Mouse (Mus musculus): ENCODE measurements at regions not wholly inside any gene's neighbourhood (a gene's known extent, or its start where the extent isn't known, plus 50 kb on each side); places are given as distances from the start of the nearest gene placed in this dataset.

DNA sequence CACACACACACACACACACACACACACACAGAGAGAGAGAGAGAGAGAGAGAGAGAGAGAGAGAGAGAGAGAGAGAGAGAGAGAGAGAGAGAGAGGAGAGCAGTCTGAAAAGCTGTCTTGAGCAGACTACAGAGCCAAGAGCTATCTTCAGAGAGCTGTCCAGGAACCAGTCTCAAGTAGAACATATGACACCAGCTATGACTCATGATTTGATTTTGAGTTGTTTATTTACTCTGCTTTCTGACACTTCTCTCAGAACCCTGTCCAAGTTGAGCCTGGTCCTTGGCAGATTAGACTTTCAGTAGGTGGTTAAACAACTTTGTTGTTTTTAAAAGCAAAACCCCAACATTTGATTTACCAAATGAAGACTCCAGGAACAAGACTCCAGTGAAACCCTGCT, 420.8 kb upstream of the Lcorl start:
- Histone ChIP-seq H3K4me2 (ENCODE audit: low read length) (no peak overlapping the region), H3K4me1 (ENCODE audit: control insufficient read depth, insufficient read depth, low read depth, low read length) (no peaks in the 10 kb centered on the region)
- ATAC-seq: no peak

DNA sequence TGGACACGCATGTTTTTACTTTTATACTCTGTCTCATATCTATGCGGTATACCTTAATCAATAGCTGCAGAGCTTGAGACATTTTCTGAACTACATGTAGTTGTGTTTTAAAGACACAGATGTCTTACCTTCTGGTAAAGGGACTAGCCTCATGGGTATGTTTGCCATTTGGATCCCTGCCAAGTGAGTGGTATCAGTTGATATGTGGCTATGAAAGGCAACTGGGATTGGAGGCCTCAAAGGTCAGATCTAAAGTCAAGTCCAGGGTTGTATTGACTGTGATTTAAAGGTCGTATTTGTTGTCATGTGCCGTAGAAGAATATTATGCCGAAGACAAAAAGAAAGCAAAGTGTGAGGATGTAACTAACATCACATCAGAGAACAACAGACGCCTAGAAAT, 399.3 kb upstream of the Lcorl start:
- no peak for ATAC-seq
- no peaks in the 10 kb centered on the region for H3K9me3 ChIP-seq (ENCODE audit: control insufficient read depth, low read length)
- H3K4me3 ChIP-seq (ENCODE audit: low read length): no peak overlapping the region
- H3K9ac ChIP-seq (ENCODE audit: low read depth, low read length): no peak overlapping the region
- no peaks in the 10 kb centered on the region for H3K36me3 ChIP-seq (ENCODE audit: control insufficient read depth, insufficient read depth, low read length)
- H3K4me1 ChIP-seq (ENCODE audit: control insufficient read depth, insufficient read depth, low read depth, low read length): no peaks in the 10 kb centered on the region
- no peak overlapping the region for H3K27ac ChIP-seq (ENCODE audit: low read depth, low read length)
- 88% methylated on average over 6 of the region's 6 CpGs for WGBS
- no peak overlapping the region for H3K4me2 ChIP-seq (ENCODE audit: low read length)
- no peaks in the 10 kb centered on the region for H3K27me3 ChIP-seq (replicated peaks; ENCODE audit: control insufficient read depth, insufficient read depth, low read length)

More for the DNA sequence above, 420.8 kb upstream of the Lcorl start:
- no peaks in the 10 kb centered on the region for H3K9me3 ChIP-seq (ENCODE audit: control insufficient read depth, low read length)
- H3K27ac ChIP-seq (ENCODE audit: low read depth, low read length): no peak overlapping the region
- no peaks in the 10 kb centered on the region for H3K27me3 ChIP-seq (replicated peaks; ENCODE audit: control insufficient read depth, insufficient read depth, low read length)
- H3K9ac ChIP-seq (ENCODE audit: low read depth, low read length): no peak overlapping the region
- H3K36me3 ChIP-seq (ENCODE audit: control insufficient read depth, insufficient read depth, low read length): no peaks in the 10 kb centered on the region
- H3K4me3 ChIP-seq (ENCODE audit: low read length): no peak overlapping the region

DNA sequence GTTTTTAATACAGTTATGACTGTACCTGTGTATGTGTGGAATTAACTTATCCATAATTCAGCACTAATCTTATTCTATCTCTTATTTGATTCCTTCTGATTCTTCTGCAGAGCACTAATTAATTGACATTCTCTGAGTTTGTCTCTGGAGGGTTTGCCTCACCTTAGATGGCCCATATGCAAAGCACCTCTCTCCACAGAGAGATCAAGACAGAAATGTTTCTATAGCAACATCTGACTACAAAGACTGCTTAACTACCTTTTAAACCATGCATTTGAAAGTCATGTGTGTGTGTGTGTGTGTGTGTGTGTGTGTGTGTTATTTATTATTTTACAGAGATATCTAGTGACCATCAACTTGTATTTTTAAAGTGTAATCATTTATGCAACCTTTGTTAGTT, 396.5 kb upstream of the Lcorl start:
- Histone ChIP-seq H3K4me1 (ENCODE audit: control insufficient read depth, insufficient read depth, low read depth, low read length) (no peaks in the 10 kb centered on the region), H3K9ac (ENCODE audit: low read depth, low read length) (no peak overlapping the region), H3K4me3 (ENCODE audit: low read length) (no peak overlapping the region), H3K4me2 (ENCODE audit: low read length) (no peak overlapping the region), H3K9me3 (ENCODE audit: control insufficient read depth, low read length) (no peaks in the 10 kb centered on the region), H3K27ac (ENCODE audit: low read depth, low read length) (no peak overlapping the region), H3K36me3 (ENCODE audit: control insufficient read depth, insufficient read depth, low read length) (no peaks in the 10 kb centered on the region), H3K27me3 (replicated peaks; ENCODE audit: control insufficient read depth, insufficient read depth, low read length) (no peaks in the 10 kb centered on the region)
- no peak for ATAC-seq

DNA sequence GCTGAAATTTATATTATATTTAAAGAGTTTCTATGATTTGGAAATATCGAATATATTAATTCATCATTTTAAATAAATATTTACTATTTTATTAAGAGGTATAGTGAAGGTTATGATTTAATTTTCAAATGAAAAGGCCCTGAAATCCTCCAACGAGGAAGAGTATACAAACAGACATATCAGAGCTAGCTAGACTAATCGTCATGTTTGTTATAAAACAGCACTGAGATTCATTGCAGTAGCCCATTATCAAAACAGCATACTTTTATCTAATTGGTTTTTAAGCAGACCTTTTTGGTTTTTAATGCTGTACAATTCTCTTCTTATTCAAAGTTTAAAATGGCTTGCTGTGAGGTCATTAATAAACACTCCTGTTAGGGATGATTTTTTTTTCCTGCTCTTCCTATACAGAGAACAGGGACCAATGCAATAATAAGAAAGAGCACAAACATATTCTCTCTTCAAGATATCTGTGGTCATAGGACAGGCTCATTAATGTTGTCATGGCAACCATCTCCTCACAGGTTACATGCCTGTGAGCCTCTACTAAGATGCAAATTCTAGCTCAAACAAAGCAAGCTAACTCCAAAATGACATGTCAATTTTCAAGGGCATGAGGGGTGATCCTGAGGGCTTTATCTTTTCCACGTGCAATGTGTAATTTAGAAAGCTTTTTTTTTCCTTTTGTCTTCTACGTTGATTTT, 378.1 kb upstream of the Lcorl start:
- Histone ChIP-seq H3K27ac (ENCODE audit: low read depth, low read length) (no peak overlapping the region), H3K9me3 (ENCODE audit: control insufficient read depth, low read length) (no peaks in the 10 kb centered on the region), H3K4me2 (ENCODE audit: low read length) (no peak overlapping the region), H3K36me3 (ENCODE audit: control insufficient read depth, insufficient read depth, low read length) (no peaks in the 10 kb centered on the region), H3K27me3 (replicated peaks; ENCODE audit: control insufficient read depth, insufficient read depth, low read length) (no peaks in the 10 kb centered on the region), H3K9ac (ENCODE audit: low read depth, low read length) (no peak overlapping the region), H3K4me3 (ENCODE audit: low read length) (no peak overlapping the region), H3K4me1 (ENCODE audit: control insufficient read depth, insufficient read depth, low read depth, low read length) (no peaks in the 10 kb centered on the region)
- ATAC-seq: peak; percentile 91
- WGBS: 48% methylated on average over 5 of the region's 5 CpGs

DNA sequence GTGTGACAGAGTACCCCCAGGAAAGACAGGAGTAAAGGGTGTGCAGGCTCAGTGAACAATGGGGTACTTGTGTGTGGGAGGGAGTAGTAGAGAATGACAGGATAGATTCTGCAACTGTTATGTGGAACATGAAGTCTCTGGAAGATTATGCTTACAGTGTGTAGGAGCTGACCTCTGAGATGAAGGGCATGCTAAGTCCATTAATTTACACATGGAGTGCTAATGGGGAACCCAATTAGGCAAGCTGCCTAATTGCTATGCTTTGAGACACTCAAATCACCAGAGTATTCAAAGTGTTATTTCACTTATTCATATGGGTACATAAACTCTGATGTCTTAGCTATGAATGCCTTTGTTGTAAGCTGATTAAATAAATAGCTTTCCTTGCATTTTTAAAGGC, 375.4 kb upstream of the Lcorl start:
- H3K4me3 ChIP-seq (ENCODE audit: low read length): no peak overlapping the region
- H3K9ac ChIP-seq (ENCODE audit: low read depth, low read length): no peak overlapping the region
- no peak for ATAC-seq
- H3K9me3 ChIP-seq (ENCODE audit: control insufficient read depth, low read length): no peaks in the 10 kb centered on the region
- H3K36me3 ChIP-seq (ENCODE audit: control insufficient read depth, insufficient read depth, low read length): no peaks in the 10 kb centered on the region
- no peaks in the 10 kb centered on the region for H3K27me3 ChIP-seq (replicated peaks; ENCODE audit: control insufficient read depth, insufficient read depth, low read length)
- H3K4me1 ChIP-seq (ENCODE audit: control insufficient read depth, insufficient read depth, low read depth, low read length): no peaks in the 10 kb centered on the region
- H3K4me2 ChIP-seq (ENCODE audit: low read length): no peak overlapping the region
- no peak overlapping the region for H3K27ac ChIP-seq (ENCODE audit: low read depth, low read length)

DNA sequence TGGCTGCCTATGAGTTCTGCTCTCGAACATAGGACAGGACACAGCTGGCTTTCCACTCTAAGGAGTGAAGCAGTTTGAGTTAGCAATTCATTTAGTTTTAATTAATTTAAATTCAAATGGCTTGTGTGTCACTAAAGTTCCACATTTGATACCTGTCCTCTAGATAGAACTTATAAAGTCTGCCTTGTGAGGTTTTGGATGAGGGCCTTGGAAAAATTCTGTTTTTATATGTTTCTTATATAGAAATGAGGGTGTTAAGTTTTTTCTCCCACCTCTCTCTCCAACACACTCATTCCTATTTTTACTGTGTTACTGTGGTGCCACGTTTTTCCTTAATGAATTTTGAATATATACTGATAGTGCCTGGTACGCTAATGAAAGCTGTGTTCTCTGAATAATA, 371.3 kb upstream of the Lcorl start:
- Histone ChIP-seq H3K9me3 (ENCODE audit: control insufficient read depth, low read length) (no peaks in the 10 kb centered on the region), H3K27ac (ENCODE audit: low read depth, low read length) (no peak overlapping the region), H3K4me3 (ENCODE audit: low read length) (no peak overlapping the region), H3K36me3 (ENCODE audit: control insufficient read depth, insufficient read depth, low read length) (no peaks in the 10 kb centered on the region), H3K4me2 (ENCODE audit: low read length) (no peak overlapping the region), H3K27me3 (replicated peaks; ENCODE audit: control insufficient read depth, insufficient read depth, low read length) (no peaks in the 10 kb centered on the region), H3K9ac (ENCODE audit: low read depth, low read length) (no peak overlapping the region), H3K4me1 (ENCODE audit: control insufficient read depth, insufficient read depth, low read depth, low read length) (no peaks in the 10 kb centered on the region)
- ATAC-seq: no peak
- 77% methylated on average over 3 of the region's 3 CpGs for WGBS

DNA sequence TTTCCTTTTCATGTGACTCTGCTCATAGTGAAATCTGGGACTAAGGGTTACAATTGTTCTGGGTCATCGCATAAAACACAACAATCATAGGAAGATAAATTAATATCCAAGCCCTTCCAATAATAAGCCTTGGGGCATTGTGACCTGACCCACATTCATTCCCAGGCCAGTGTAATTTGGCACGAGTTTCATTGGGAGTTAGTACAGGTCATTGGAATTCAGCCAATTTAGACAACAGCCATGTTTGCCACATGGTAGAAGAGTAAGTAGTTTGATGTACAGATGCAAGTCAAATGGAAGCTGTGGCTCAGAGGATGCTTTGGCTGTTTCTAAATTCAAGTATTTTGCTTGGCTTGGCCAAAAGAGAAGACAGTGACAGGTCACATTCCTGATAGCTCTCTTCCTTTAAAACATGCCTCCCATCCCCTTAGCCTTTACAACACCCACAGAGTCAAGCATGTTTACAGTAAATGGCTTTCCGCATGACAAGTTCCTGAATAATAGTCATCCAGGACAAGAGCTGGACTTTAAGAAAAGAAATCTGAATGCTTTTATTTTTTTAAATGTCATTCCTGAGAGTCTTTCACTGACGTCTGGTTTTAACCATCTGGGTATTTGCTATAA, 355.5 kb upstream of the Lcorl start:
- ATAC-seq: no peak
- Histone ChIP-seq H3K27ac (ENCODE audit: low read depth, low read length) (no peak overlapping the region), H3K4me1 (ENCODE audit: control insufficient read depth, insufficient read depth, low read depth, low read length) (no peaks in the 10 kb centered on the region), H3K4me2 (ENCODE audit: low read length) (no peak overlapping the region), H3K9me3 (ENCODE audit: control insufficient read depth, low read length) (no peaks in the 10 kb centered on the region), H3K4me3 (ENCODE audit: low read length) (no peak overlapping the region), H3K9ac (ENCODE audit: low read depth, low read length) (no peak overlapping the region), H3K27me3 (replicated peaks; ENCODE audit: control insufficient read depth, insufficient read depth, low read length) (no peaks in the 10 kb centered on the region), H3K36me3 (ENCODE audit: control insufficient read depth, insufficient read depth, low read length) (no peaks in the 10 kb centered on the region)
- WGBS: 59% methylated on average over 4 of the region's 4 CpGs

DNA sequence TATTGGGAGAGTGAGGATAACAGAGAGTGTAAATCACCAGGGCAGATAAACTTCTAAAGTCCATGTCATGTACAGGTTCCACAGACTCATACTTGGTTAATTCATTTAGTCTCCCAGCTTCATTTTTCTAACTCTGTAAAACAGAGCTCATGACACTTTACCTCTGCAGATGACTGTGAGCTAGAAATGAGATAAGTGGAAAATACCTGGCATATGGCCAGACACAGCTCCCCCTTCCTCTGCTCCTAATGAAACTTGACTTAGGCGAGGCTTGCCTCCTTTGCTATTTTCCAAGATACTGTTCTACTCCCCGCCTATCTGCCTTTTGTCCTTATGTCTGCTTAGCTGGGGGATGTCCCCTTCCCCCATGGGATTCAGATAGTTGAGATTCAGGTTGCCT, 351.7 kb upstream of the Lcorl start:
- H3K4me2 ChIP-seq (ENCODE audit: low read length): no peak overlapping the region
- H3K27ac ChIP-seq (ENCODE audit: low read depth, low read length): no peak overlapping the region
- no peaks in the 10 kb centered on the region for H3K27me3 ChIP-seq (replicated peaks; ENCODE audit: control insufficient read depth, insufficient read depth, low read length)
- H3K4me3 ChIP-seq (ENCODE audit: low read length): no peak overlapping the region
- WGBS: 75% methylated on average over 2 of the region's 2 CpGs
- H3K36me3 ChIP-seq (ENCODE audit: control insufficient read depth, insufficient read depth, low read length): no peaks in the 10 kb centered on the region
- H3K9ac ChIP-seq (ENCODE audit: low read depth, low read length): no peak overlapping the region
- H3K4me1 ChIP-seq (ENCODE audit: control insufficient read depth, insufficient read depth, low read depth, low read length): no peaks in the 10 kb centered on the region
- no peaks in the 10 kb centered on the region for H3K9me3 ChIP-seq (ENCODE audit: control insufficient read depth, low read length)
- ATAC-seq: no peak

DNA sequence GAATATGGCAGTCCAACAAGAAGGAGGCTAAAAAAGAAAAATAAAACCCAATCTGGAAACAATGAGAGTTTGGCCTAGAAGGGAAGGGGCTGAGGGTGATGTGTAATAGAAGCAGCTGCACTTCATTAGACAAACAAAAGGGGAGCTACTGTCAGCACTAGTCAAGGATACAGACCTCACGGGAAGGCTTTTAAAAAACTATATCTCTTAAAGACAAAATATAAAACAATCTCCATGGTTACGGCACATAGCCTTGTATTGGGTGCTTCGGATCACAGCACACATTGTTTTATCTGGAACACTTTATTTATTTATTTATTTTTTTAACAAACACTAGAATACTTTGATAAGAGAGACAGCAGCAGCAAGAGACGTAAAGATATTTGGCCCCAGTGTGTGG, 346.3 kb upstream of the Lcorl start:
- H3K9me3 ChIP-seq (ENCODE audit: control insufficient read depth, low read length): no peaks in the 10 kb centered on the region
- no peaks in the 10 kb centered on the region for H3K36me3 ChIP-seq (ENCODE audit: control insufficient read depth, insufficient read depth, low read length)
- no peak overlapping the region for H3K9ac ChIP-seq (ENCODE audit: low read depth, low read length)
- H3K4me3 ChIP-seq (ENCODE audit: low read length): no peak overlapping the region
- 70% methylated on average over 4 of the region's 4 CpGs for WGBS
- H3K27me3 ChIP-seq (replicated peaks; ENCODE audit: control insufficient read depth, insufficient read depth, low read length): no peaks in the 10 kb centered on the region
- no peaks in the 10 kb centered on the region for H3K4me1 ChIP-seq (ENCODE audit: control insufficient read depth, insufficient read depth, low read depth, low read length)
- no peak overlapping the region for H3K27ac ChIP-seq (ENCODE audit: low read depth, low read length)
- no peak for ATAC-seq
- H3K4me2 ChIP-seq (ENCODE audit: low read length): no peak overlapping the region

DNA sequence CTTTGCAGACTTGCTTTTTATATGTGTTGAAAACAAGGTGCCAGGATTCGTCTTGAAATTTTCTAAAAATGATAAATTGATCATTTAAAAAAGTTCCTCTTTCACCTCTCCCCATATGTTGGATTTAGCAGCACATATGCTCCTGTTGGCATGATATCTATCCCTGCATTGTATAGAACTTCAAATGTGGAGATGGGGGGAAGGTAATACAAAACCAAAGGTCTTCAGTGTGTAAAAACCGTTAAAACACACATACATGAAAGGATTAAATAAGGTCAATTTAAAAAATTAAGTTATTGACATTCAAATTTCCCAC, 345.0 kb upstream of the Lcorl start:
- no peaks in the 10 kb centered on the region for H3K27me3 ChIP-seq (replicated peaks; ENCODE audit: control insufficient read depth, insufficient read depth, low read length)
- no peak overlapping the region for H3K27ac ChIP-seq (ENCODE audit: low read depth, low read length)
- ATAC-seq: no peak
- H3K9me3 ChIP-seq (ENCODE audit: control insufficient read depth, low read length): no peaks in the 10 kb centered on the region
- H3K9ac ChIP-seq (ENCODE audit: low read depth, low read length): no peak overlapping the region
- no peak overlapping the region for H3K4me2 ChIP-seq (ENCODE audit: low read length)
- 77% methylated on average over 2 of the region's 2 CpGs for WGBS
- H3K4me1 ChIP-seq (ENCODE audit: control insufficient read depth, insufficient read depth, low read depth, low read length): no peaks in the 10 kb centered on the region
- no peak overlapping the region for H3K4me3 ChIP-seq (ENCODE audit: low read length)
- H3K36me3 ChIP-seq (ENCODE audit: control insufficient read depth, insufficient read depth, low read length): no peaks in the 10 kb centered on the region
